Mouse (Mus musculus) adrenal gland, adult 18-20 months (tissue): ENCODE measurements around the gene Gramd4. TPM values are rescaled to one million over a fixed set of nuclear protein-coding genes. Genes with fewer than 3 reads are reported as not detected.
"Not testable (repeated sequence)": the region's sequence is repeated elsewhere in the genome, so short reads cannot be mapped to it uniquely, and the experiment has no call there.

Source experiments
- DNase-seq, 2 experiments: peaks; one replicate each; pipeline ENCODE4 v3.0.0; 2021 to 2022; ENCODE audit warnings: low spot score in 2 of 2
- total RNA-seq, 2 experiments: library from RNA; stranded (reverse); gene quantifications; 1 replicate in 1 of 2; 2 replicates in 1 of 2; pipeline ENCODE4 v1.2.3; 2021

Gramd4 gene
- total RNA-seq, 2 experiments from 2014 or later: 12.7 to 14.6 TPM

DNA sequence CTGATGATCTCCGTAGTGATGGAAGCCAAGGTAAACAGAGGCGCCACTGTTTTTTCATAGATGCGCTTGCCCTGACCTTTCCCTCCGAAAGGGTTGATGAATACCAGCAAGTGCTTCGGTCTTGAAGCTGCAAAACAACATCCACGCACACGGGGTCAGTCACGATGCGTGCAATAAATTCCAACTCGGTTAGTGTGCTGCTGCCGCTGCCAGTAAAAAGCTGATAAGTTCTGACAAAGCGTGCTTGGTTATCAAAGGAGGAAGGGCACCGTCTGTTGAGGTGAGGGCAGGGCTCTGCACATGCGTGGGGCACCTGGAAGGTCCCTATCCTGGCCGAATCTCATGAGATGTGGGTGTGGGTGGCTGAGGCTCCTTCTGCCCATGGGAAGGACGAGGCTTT lies 101.6 kb downstream of the Gramd4 start:
- no peak for DNase-seq

DNA sequence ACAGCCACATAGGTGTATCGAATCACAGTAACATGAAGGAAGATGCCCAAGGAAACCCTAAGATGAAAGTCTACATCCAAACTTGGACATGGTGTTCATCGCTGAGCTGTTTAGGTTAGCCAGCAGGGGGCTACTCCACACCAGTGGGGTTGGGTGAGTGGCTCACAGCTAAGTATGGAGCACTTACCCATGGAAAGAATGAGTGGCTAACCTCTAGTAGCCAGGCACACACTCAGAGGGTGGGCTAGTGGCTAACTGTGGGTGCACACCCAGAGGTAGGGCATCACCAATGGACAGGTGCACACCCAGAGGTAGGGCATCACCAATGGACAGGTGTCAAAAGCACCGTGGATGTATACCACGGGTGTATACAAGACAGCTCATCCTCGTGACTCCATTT lies 102.2 kb downstream of the Gramd4 start:
- no peak for DNase-seq

DNA sequence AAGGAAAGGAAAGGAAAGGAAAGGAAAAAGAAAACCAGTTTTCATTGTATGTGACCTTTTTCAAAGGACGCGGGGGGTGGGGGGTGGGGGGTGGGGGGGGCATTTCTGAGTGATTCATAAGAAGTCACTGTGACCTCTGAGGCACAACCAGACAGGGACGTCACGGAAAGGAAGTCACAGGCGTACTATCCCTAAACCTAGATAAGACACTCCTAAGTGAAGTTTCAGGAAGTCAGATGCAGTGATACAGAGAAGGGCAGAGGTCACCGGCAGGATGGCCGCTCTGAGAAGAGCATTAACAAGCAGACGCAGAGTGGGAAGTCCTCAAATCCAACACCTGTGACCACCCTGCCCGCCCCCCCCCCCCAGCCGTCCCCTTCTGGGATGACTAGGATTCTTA lies 103.4 kb downstream of the Gramd4 start:
- DNase-seq: no peak

DNA sequence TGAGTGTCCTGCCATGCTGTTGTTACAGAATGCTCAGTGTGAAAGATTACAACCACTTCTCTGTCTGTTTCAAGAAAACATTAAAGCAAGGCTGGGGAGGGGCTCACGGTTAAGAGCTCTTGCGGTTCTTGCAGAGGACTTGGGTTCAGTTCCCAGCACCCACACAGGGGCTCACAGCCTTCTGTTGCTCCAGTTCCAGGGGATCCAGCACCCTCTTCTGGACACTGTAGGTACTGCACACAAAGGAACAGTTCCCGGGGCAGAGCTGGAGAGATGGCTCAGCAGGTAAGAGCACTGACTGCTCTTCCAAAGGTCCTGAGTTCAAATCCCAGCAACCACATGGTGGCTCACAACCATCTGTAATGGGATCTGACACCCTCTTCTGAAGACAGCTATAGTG lies 104.3 kb downstream of the Gramd4 start:
- DNase-seq: not testable (repeated sequence)

- DNase-seq: no peak
Measured at GRCm38 (mm10) chr15:86164718-86165345, 107.3 kb downstream of the Gramd4 start.

DNA sequence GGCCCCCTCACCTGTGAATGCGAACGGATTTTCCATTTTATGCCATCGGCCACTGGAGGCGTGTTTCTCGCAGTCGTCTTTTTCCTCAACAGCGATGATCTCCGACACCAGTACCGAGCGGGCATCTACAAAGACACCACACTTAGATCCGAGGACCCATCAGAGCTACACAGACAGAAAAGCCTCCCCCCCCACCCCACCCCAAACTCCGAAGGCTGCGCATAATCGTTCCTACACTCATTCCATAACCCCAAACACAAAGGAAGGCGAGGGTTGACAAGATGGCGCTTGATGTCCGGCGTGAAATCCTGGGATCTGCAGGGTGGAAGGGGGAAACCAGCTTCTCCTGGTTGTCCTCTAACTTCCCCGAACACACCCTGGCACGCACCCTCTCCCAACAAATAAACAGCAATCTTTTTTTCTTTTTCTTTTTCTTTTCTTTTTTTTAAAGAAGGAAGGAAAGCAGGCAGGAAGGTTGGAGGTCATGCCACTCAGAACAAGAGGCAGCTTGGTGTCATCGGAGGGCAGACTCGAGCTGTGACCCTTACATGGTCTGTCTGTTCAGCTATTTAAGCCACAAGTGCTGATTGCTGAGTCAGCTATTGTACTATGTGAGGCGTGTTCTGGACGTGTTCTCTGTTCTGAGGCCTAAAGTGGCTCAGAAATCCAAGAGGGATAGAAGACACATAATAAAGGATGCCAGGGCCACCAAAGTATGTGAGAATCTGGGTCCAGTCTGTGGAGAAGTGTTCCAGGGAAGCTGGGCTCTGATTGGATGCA lies 108.5 kb downstream of the Gramd4 start:
- DNase-seq: no peak

- DNase-seq: no peak
Measured at GRCm38 (mm10) chr15:86167032-86167655, 109.6 kb downstream of the Gramd4 start.

GRCm38 (mm10) chr15:86167787-86168504 lies 110.5 kb downstream of the Gramd4 start:
- DNase-seq: no peak

DNA sequence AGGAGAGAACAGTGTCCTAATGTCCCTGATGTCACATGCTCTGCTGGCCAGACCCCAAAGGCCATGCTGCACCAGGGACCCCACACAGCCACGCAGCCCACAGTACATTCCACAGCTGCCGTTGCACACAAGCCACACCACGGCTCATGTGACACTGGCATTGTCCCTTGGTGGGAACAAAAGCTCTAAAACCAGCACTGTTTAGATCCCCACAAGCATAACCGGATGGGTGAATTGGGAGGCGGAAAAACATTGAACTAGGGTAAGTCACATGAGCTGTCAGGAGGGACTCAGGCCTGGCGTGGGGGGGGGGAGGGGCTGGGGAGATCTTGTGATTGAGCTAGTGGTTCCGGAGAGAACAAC lies 111.0 kb downstream of the Gramd4 start:
- no peak for DNase-seq

DNA sequence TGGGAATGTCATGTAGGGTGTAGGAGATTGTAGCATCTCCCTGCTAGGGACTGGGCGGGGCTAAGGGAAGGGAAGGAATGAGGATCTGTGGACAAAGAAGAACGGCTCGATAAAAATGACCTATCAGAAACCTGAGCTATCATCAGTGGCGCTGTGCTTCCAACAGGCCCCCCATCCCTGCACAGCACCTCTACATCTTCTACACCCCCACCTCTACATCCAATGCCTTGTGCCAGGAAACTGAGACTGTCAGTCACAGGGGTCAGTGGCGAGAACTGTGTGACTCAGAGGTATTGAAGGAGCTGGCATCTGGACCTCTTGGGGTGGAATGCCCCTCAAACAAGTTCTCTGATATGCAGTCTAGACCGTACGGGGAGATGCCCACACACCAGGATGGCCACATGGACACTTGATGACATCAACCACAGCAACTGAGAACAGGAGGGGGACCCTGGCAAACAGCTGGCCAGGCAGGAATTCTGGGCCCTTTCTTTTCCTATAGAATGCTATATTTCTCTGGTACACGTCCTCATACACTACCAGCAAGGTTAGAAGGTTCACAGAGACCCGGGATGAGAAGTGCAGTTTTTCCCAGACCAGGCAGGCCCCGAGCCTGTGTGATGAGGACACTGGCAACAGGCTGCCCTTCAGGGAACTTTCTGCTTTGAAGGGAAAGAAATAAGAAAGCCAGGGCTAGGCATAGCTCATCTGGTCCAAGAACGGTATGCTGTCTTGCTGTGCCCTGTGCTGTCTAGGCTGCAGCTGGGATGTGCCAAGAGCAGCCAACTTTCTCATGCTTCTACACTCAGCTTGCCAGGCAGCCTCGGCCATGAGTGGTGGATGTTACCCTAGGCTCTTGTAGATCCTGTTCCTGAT lies 111.7 kb downstream of the Gramd4 start:
- DNase-seq: no peak

GRCm38 (mm10) chr15:86169817-86170110 lies 112.3 kb downstream of the Gramd4 start:
- no peak for DNase-seq

GRCm38 (mm10) chr15:86171316-86171715 lies 113.8 kb downstream of the Gramd4 start:
- no peak for DNase-seq

DNA sequence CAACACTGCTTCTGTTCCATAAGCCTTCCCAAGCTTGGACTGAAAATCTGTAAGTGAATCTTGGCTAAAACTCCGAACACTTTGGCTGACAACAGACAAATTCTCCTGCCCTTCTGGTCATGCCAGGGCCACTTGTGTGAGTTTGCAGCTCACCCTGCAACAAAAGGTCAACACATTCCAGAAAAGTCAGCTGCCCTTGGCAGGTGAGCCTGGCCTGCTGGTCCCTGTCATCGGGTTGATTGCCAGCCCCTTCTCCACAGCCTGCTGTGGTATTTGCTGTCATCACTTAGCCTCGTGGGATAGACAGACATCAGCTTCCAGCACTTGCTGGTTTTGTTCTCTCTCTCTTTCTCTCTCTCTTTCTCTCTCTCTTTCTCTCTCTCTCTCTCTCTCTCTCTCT lies 114.6 kb downstream of the Gramd4 start:
- DNase-seq: no peak

GRCm38 (mm10) chr15:86172526-86172925 lies 115.0 kb downstream of the Gramd4 start:
- no peak for DNase-seq

- DNase-seq: no peak
Measured at GRCm38 (mm10) chr15:86173136-86173985, 115.9 kb downstream of the Gramd4 start.

- DNase-seq: no peak
Measured at GRCm38 (mm10) chr15:86175253-86176050, 118.0 kb downstream of the Gramd4 start.

- no peak for DNase-seq
Measured at GRCm38 (mm10) chr15:86176166-86176565, 118.7 kb downstream of the Gramd4 start.

DNA sequence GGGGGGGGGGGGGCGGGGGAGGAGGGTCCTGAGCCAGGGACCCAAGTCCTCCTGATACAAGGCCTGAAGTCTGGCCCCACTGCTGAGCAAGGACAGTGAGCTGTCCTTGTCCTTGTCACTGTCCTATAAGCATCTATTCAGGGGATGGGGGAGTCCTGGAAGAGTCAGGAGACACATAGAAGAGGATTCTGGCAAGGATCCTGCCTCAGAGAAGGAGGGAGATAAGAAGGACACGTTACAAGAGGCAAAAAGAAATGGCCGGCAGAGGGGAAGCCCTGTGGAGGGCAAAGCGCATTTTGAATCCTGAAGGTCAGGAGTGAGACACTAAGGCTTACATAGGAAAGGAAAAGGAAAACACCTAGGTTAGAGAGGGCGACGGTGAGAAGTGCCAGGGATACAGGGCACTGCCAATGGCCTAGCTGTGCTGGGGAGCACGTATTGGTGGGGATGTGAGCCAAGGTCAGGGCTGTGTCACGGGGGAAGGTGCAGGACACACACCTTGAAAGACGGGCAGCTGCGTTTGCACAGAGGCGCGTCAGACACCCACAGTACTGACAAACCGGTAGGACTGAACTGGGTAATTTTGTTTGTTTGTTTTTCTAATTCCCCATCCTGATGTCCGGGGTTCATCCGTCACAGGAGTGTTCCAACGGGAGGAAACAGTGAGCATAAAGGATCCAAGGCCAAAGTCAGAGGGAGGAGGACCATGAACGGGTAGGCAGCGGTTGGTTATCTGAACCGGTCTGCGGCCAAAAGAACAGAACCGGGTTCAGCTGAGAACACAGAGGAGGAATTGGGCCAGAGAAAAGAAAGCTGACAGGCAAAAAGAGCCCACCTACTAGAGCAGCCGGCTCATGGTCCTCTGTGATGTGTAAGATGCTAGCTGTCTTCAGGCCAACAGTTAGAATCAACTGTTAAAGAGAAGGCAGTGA lies 119.5 kb downstream of the Gramd4 start:
- DNase-seq: no peak
